Mouse (Mus musculus) heart, embryonic 13.5 days (tissue): ENCODE data around the gene Olfr325. TPM values are rescaled to one million over a fixed set of nuclear protein-coding genes. Genes with fewer than 3 reads are reported as not detected.

Experiments
- ATAC-seq: fragments of 200-750 bp; cut with Nextera tagmentation; 2 replicates; pipeline ENCODE4 v1.8.0; 2017; ENCODE audit warnings: moderate TSS enrichment; ENCODE audit not compliant: insufficient number of reproducible peaks, low FRiP score, low TSS enrichment; ENCODE audit errors: extremely low read depth
- H3K27ac ChIP-seq: fragments of 300-500 bp; sonication (generic); replicated peaks from 2 replicates; pipeline ENCODE4 v1.5.1; 2015; ENCODE audit warnings: moderate library complexity, mild to moderate bottlenecking, inconsistent platforms
- H3K27me3 ChIP-seq: fragments of 300-500 bp; sonication (generic); replicated peaks from 2 replicates; pipeline ENCODE4 v1.6.1; 2015; ENCODE audit warnings: mild to moderate bottlenecking, inconsistent platforms
- H3K36me3 ChIP-seq: fragments of 300-500 bp; sonication (generic); 2 replicates; pipeline ENCODE4 v1.6.1; 2015; ENCODE audit warnings: mild to moderate bottlenecking, inconsistent platforms
- H3K4me1 ChIP-seq: fragments of 300-500 bp; sonication (generic); 2 replicates; pipeline ENCODE4 v1.6.1; 2015; ENCODE audit warnings: inconsistent platforms
- H3K4me2 ChIP-seq: fragments of 300-500 bp; sonication (generic); 2 replicates; pipeline ENCODE4 v1.6.1; 2015; ENCODE audit warnings: inconsistent platforms, mild to moderate bottlenecking, moderate library complexity
- H3K4me3 ChIP-seq: fragments of 300-500 bp; sonication (generic); 2 replicates; pipeline ENCODE4 v1.5.1; 2015; ENCODE audit warnings: moderate library complexity, mild to moderate bottlenecking, inconsistent platforms
- H3K9ac ChIP-seq: fragments of 300-500 bp; sonication (generic); 2 replicates; pipeline ENCODE4 v1.6.1; 2015; ENCODE audit warnings: inconsistent platforms, mild to moderate bottlenecking, moderate library complexity
- H3K9me3 ChIP-seq: fragments of 300-500 bp; sonication (generic); 2 replicates; pipeline ENCODE4 v1.6.1; 2016; ENCODE audit warnings: inconsistent platforms
- WGBS: fragments of 180-500 bp; shearing (Covaris S2); methylation state at CpG from one replicate; pipeline ENCODE4 v1.1.7; 2015; ENCODE audit warnings: mixed read lengths; 5-methylcytosine and 5-hydroxymethylcytosine counted together
- polyA plus RNA-seq: library from polyadenylated mRNA; unstranded; fragments of >200 nt; fragmentation: Nextera tagmentation; extraction: Ambion mirVana; gene quantifications from 2 replicates; pipeline ENCODE4 v1.2.1, GENCODE M21; 2015

Olfr325 gene
- polyA plus RNA-seq, 1 experiment from 2014 or later, result not detected

GRCm38 (mm10) chr11:58602800-58603560 lies 25.4 kb downstream of the Olfr325 start:
- Histone ChIP-seq H3K27ac (no peak overlapping the region), H3K9ac (no peak overlapping the region), H3K4me2 (no peak overlapping the region), H3K36me3 (no peaks in the 10 kb centered on the region), H3K4me3 (no peak overlapping the region), H3K9me3 (no peaks in the 10 kb centered on the region), H3K4me1 (no peaks in the 10 kb centered on the region), H3K27me3 (no peaks in the 10 kb centered on the region)
- ATAC-seq, result no peak
- WGBS, result 68% methylated on average over 6 of the region's 6 CpGs

- 63% methylated on average over 2 of the region's 2 CpGs for WGBS
- Histone ChIP-seq H3K4me3 (no peak overlapping the region), H3K27me3 (no peaks in the 10 kb centered on the region), H3K9ac (no peak overlapping the region), H3K9me3 (no peaks in the 10 kb centered on the region), H3K4me2 (no peak overlapping the region), H3K27ac (no peak overlapping the region), H3K36me3 (no peaks in the 10 kb centered on the region), H3K4me1 (no peaks in the 10 kb centered on the region)
- ATAC-seq, result no peak
These were observed 27.2 kb downstream of the Olfr325 start for GRCm38 (mm10) chr11:58604688-58605087.

GRCm38 (mm10) chr11:58605228-58605627 lies 27.7 kb downstream of the Olfr325 start:
- H3K27ac ChIP-seq, result no peak overlapping the region
- H3K27me3 ChIP-seq, result no peaks in the 10 kb centered on the region
- H3K4me2 ChIP-seq, result no peak overlapping the region
- H3K9ac ChIP-seq, result no peak overlapping the region
- no peaks in the 10 kb centered on the region for H3K36me3 ChIP-seq
- H3K4me1 ChIP-seq, result no peaks in the 10 kb centered on the region
- ATAC-seq, result no peak
- no peaks in the 10 kb centered on the region for H3K9me3 ChIP-seq
- WGBS, result 49% methylated on average over 3 of the region's 3 CpGs
- no peak overlapping the region for H3K4me3 ChIP-seq

GRCm38 (mm10) chr11:58606177-58606919 lies 28.8 kb downstream of the Olfr325 start:
- Histone ChIP-seq H3K9ac (no peak overlapping the region), H3K4me2 (no peak overlapping the region), H3K4me3 (no peak overlapping the region), H3K27me3 (no peaks in the 10 kb centered on the region), H3K4me1 (no peaks in the 10 kb centered on the region), H3K36me3 (no peaks in the 10 kb centered on the region), H3K9me3 (no peaks in the 10 kb centered on the region), H3K27ac (no peak overlapping the region)
- ATAC-seq, result no peak
- WGBS, result 73% methylated on average over 12 of the region's 12 CpGs

GRCm38 (mm10) chr11:58607030-58607429 lies 29.5 kb downstream of the Olfr325 start:
- Histone ChIP-seq H3K4me3 (no peak overlapping the region), H3K9ac (no peak overlapping the region), H3K27me3 (no peaks in the 10 kb centered on the region), H3K4me2 (no peak overlapping the region), H3K27ac (no peak overlapping the region), H3K4me1 (no peaks in the 10 kb centered on the region), H3K36me3 (no peaks in the 10 kb centered on the region), H3K9me3 (no peaks in the 10 kb centered on the region)
- 75% methylated on average over 6 of the region's 6 CpGs for WGBS
- no peak for ATAC-seq

GRCm38 (mm10) chr11:58613359-58613758 lies 35.8 kb downstream of the Olfr325 start:
- no peak for ATAC-seq
- H3K9ac ChIP-seq, result no peak overlapping the region
- no peaks in the 10 kb centered on the region for H3K4me1 ChIP-seq
- 62% methylated on average over 3 of the region's 3 CpGs for WGBS
- H3K4me2 ChIP-seq, result no peak overlapping the region
- no peaks in the 10 kb centered on the region for H3K36me3 ChIP-seq
- no peak overlapping the region for H3K4me3 ChIP-seq
- H3K27me3 ChIP-seq, result 0 out of 2 replicates have a peak, but pooled peaks cover 3% of the 10 kb centered on the region
- no peaks in the 10 kb centered on the region for H3K9me3 ChIP-seq
- no peak overlapping the region for H3K27ac ChIP-seq

GRCm38 (mm10) chr11:58614526-58614925 lies 37.0 kb downstream of the Olfr325 start:
- H3K4me2 ChIP-seq, result no peak overlapping the region
- no peaks in the 10 kb centered on the region for H3K36me3 ChIP-seq
- H3K4me3 ChIP-seq, result no peak overlapping the region
- no peak overlapping the region for H3K27ac ChIP-seq
- 0 out of 2 replicates have a peak, but pooled peaks cover 3% of the 10 kb centered on the region for H3K27me3 ChIP-seq
- no peaks in the 10 kb centered on the region for H3K9me3 ChIP-seq
- no peak overlapping the region for H3K9ac ChIP-seq
- no peaks in the 10 kb centered on the region for H3K4me1 ChIP-seq
- no peak for ATAC-seq

GRCm38 (mm10) chr11:58615975-58616374 lies 38.4 kb downstream of the Olfr325 start, which contains the start of gene 2210407C18Rik:
TSS of gene 2210407C18Rik (minus strand) at chr11:58616075.
- no peaks in the 10 kb centered on the region for H3K4me1 ChIP-seq
- WGBS, result 81% methylated on average over 4 of the region's 4 CpGs
- H3K9me3 ChIP-seq, result no peaks in the 10 kb centered on the region
- H3K9ac ChIP-seq, result no peak within 1 kb of the TSS
- H3K4me3 ChIP-seq, result no peak within 1 kb of the TSS
- H3K27ac ChIP-seq, result no peak within 1 kb of the TSS
- 0 out of 2 replicates have a peak, but pooled peaks cover 3% of the 10 kb centered on the region for H3K27me3 ChIP-seq
- no peak for ATAC-seq
- no peak within 1 kb of the TSS for H3K4me2 ChIP-seq
- no peaks in the 10 kb centered on the region for H3K36me3 ChIP-seq

GRCm38 (mm10) chr11:58618369-58618768 lies 40.8 kb downstream of the Olfr325 start:
- H3K4me3 ChIP-seq, result no peak overlapping the region
- no peak overlapping the region for H3K27ac ChIP-seq
- no peaks in the 10 kb centered on the region for H3K9me3 ChIP-seq
- H3K27me3 ChIP-seq, result no peaks in the 10 kb centered on the region
- no peak overlapping the region for H3K9ac ChIP-seq
- ATAC-seq, result no peak
- H3K4me2 ChIP-seq, result no peak overlapping the region
- H3K36me3 ChIP-seq, result no peaks in the 10 kb centered on the region
- no peaks in the 10 kb centered on the region for H3K4me1 ChIP-seq
- WGBS, result 33% methylated on average over 3 of the region's 3 CpGs

GRCm38 (mm10) chr11:58618793-58619192 lies 41.3 kb downstream of the Olfr325 start:
- Histone ChIP-seq H3K9ac (no peak overlapping the region), H3K4me3 (no peak overlapping the region), H3K36me3 (no peaks in the 10 kb centered on the region), H3K9me3 (no peaks in the 10 kb centered on the region), H3K4me2 (no peak overlapping the region), H3K27ac (no peak overlapping the region), H3K27me3 (no peaks in the 10 kb centered on the region), H3K4me1 (no peaks in the 10 kb centered on the region)
- ATAC-seq, result no peak
- 64% methylated on average over 6 of the region's 6 CpGs for WGBS

GRCm38 (mm10) chr11:58626146-58626545 lies 48.6 kb downstream of the Olfr325 start:
- Histone ChIP-seq H3K4me3 (no peak overlapping the region), H3K36me3 (no peaks in the 10 kb centered on the region), H3K9ac (no peak overlapping the region), H3K4me1 (no peaks in the 10 kb centered on the region), H3K27me3 (no peaks in the 10 kb centered on the region), H3K9me3 (no peaks in the 10 kb centered on the region), H3K4me2 (no peak overlapping the region), H3K27ac (no peak overlapping the region)
- WGBS, result 63% methylated on average over 4 of the region's 4 CpGs
- no peak for ATAC-seq
